Mouse (Mus musculus): Measurements from ENCODE around the gene Mzf1. TPM values are rescaled to one million over a fixed set of nuclear protein-coding genes. Genes with fewer than 3 reads are reported as not detected.

The Mzf1 gene
- polyA plus RNA-seq, 1 experiment: 3.7 TPM

GRCm38 (mm10) chr7:13034148-13034977, 20.2 kb downstream of the Mzf1 start, which contains the start of gene Chmp2a:
Gene Chmp2a, minus strand, starts transcription at chr7:13034807.
- no peak for DNase-seq (ENCODE audit: low read depth)

DNA sequence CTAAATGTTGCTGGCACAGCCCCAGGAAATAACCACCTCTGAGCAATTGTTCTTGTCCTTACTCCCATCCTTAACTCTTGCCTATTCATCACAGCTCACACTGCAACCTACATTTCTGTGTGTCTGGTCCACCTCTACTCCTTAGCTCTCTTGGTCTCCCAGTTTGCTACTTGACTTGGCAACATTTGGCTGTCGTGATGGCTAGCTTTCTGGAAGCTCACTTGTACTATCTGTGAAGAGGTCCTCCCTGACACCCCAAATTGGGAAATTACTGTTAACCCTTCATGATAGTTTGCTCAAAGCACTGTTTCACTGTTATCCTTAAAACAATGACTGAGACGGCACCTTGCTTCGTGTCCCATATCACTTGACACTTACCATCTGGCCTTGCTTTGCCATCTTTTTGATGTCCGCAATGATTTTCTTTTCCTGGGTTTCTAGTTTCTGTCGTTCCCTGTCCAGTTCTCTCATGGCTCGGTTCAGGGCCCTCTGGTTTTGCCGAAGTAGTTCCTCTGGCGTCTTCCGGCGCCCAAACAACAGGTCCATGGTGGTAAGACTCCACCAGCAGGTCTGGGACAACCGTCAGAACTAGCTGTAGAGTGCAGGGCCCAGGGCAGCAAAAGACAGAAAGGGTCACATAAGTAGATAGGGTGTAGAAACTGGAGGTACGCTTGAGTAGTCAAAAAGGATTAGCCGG, 21.0 kb downstream of the Mzf1 start:
- no peak for DNase-seq (ENCODE audit: low read depth)

GRCm38 (mm10) chr7:13032541-13032940, 22.0 kb downstream of the Mzf1 start:
- no peak for DNase-seq (ENCODE audit: low read depth)

DNA sequence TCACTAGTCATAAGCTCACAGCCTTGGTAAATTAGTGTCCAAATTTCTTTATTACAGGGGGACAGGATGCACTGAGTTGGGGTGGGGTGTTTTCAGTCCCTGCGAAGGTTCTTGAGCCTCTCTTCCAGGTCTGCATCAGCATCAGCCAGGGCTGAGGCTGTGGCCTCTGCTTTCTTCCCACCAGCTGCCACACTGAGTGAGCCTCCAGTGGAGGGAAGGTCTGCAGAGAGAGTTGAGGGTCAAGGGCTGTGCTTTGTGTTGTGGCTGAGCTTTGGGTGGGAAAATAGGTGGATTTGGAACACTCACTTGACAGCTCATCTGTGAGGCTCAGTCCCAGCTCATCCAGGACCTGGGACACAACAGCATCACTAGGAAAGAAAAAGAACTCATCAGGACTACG, 22.6 kb downstream of the Mzf1 start:
- DNase-seq (ENCODE audit: low read depth): no peak

- no peak for DNase-seq (ENCODE audit: low read depth)
These were observed 23.5 kb downstream of the Mzf1 start for GRCm38 (mm10) chr7:13031069-13031468.

GRCm38 (mm10) chr7:13028986-13029385, 25.6 kb downstream of the Mzf1 start:
- DNase-seq (ENCODE audit: low read depth): no peak

GRCm38 (mm10) chr7:13025511-13026112, 29.0 kb downstream of the Mzf1 start:
- DNase-seq (ENCODE audit: low read depth): no peak

DNA sequence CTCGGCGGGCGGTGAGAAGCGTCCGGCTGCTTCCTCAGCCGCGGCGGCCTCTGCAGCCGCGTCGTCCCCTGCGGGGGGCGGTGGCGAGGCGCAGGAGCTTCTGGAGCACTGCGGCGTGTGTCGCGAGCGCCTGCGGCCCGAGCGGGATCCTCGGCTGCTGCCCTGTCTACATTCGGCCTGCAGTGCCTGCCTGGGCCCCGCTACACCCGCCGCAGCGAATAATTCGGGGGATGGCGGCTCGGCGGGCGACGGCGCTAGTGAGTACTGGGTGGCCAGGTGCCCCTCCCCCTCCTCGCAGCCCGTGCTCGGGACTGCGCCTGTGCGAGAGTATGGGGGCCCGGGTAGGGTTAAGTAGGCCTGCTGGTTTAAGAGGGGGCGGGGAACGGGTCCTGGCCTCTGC, 29.8 kb downstream of the Mzf1 start:
- no peak for DNase-seq (ENCODE audit: low read depth)

DNA sequence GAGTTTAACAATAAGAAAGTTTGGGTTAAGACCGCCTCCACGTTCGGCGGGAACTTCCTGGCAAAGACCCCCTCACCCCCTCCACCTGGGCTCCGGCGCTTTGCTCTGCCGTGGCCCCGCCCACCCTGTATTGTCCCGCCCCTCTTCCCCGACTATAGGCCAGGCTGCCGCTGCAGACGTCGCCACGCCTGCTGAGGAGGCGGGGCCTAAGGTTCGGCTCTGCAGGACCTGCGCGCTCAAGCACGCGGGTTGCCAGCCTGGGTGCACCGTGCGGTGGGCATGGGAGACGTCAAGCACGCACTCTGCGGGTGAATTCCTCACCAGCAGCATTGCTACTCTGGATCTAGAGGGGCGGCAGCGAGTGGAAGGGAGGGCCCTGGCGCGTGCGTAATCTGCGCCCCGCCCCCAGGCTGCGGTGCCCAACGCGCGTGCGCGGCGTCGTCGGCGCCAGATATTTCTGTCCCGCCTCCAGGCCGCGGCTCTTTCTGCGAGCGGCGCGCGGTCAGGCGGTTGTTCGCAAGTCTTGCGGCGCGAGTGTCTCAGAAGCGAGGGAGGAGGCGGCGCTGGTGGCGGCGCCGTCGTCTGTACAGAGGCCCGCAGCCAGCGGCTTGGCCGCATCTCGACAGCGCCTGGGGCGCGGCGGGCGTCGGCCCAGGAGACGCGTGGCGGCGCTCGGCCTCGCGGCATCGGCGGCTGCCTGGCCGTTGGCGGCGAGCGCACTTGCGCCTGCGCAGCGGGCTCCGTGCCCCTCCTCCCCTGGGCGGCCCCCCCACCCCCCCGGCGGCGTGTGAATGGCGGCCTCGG, 30.4 kb downstream of the Mzf1 start:
- DNase-seq (ENCODE audit: low read depth): no peak

DNA sequence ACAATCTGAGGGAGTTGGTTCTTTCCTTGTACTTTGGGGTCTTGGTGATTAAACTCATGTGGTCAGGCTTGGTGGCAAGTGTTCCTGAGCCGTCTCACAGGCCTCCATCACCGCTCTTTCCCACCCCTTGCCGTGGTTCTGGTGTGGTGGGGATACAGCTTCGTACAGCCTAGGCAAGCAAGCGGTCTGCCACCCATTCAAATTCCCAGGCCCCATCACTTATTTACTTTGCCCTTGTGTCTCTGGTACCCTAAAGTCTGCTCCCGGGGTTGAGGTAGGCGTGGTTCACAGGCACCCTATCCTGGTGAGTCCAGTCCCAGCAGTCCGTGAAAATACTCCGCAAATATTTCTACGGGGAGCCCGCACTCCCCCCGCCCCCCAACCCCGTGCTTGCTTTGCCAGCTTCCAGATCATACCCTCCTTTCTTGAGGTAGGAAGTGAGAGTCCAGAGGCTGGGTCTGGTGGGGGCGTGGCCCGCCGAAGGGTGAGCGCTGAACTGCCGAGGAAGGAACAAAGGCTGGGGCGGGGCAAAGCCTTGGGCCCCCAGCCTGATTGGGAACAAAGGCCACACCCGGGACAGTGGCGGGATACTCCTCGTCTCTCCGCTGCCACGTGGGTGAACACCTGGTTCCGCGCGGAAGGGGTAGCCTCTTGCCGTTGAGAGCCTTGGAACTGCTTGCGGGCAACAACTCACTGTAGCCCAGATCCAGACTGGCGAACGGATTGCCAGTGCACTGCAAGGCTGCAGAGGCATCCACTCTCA, 31.6 kb downstream of the Mzf1 start:
- DNase-seq (ENCODE audit: low read depth): no peak

DNA sequence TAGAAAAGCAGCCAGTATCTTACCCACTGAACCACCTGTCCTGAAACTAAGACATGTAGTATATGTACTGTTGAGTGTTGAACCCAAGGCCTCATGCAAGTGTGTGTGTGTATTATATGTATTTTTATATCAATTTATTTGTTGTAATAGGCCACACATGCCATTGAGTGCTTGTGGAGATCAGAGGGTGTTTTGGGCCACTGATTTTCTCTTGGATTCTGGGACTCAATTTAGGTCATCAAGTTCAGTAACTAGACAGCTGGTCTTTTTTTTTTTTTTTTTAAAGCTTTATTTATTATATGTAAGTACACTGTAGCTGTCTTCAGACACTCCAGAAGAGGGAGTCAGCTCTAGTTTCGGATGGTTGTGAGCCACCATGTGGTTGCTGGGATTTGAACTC, 39.3 kb downstream of the Mzf1 start:
- DNase-seq (ENCODE audit: low read depth): no peak

DNA sequence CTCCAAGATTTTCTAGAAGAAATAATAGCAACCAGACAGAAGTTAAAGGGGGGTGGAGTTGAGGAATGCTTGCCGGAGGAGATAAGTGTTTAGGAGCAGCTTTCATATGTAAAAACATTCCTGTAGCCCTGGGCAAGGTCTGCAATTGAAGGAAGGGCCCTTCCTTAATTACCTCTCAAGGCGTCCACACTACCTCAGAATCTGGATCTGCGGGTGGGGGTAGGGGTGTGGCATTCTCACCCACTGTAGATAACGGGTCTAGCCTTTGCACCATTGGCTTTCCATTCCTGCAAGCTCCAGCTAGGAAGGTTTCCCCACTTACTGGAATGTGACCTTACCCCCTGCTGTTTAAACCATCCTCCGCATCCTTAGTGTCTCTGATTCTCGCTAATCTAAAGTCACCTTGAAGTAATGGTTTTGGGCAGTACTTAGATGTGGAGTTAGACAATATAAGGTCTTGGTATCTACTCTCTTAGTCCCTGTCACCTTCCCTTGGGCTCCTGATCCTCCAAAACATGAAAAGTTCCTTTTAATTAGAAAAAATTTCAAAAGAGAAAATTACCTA, 40.2 kb downstream of the Mzf1 start:
- no peak for DNase-seq (ENCODE audit: low read depth)

DNA sequence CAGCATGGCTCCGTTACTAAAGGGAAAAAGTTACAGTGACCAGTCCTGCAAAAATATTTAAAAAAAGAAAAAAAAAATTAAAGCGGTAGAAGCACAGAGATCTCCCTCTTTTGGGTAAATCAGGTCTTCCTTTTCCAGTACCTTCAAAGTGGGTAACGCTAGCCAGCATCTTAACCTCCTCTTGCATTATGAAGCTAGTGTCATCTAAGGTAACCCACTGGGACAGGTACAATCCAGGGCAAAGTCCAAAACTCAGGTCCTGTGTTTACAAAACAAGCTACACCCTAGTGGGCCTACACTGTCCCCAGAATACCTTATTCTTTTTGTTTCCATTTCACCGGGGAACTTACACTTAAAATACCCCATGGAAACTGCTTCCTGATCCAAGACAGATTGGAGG, 40.9 kb downstream of the Mzf1 start:
- no peak for DNase-seq (ENCODE audit: low read depth)

DNA sequence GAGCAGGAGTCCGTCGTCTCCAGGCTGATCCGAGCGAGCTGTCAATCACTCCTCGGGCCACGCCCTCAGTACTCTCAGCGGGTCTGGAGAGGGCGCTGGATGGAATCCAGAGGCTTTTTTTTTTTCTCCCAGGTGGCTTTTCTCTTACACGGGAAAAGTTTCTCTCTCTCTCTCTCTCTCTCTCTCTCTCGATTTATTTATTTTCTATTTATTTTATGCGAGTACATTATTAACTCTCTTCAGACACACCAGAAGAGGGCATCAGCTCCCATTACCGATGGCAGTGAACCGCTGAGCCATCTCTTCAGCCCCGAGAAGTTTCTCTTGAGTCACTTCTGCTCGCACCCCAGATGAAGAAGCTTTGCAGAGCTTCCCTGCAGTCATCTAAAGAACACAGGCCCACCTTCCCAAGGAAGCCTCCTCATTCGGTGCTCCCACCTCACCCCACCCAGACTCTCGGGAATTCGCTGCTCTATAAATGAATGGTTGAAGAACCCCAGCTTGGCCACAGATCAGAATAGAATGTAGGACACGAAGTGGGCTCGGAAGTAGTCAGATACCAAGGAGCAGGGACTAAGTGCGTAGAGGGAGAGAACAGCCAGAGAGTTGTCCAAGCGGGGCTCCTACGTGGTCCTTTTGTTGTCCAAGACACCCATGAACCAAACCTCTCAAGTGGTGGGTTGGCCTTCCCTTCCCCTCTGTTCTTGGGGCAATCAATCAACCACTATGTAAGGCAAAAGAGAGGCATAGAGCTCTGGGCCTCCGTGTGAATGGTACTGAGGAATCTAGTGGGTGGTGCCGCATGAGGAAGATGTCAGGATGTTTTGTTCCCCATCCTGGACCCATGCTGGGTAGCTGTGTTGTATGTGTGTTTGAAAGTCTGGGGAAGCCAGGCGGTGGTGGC, 44.3 kb downstream of the Mzf1 start, which contains the start of gene Zbtb45:
Gene Zbtb45 (minus strand): TSS at position 30 of the 904 bp plus-strand sequence.
- no peak for DNase-seq (ENCODE audit: low read depth)

- no peak for DNase-seq (ENCODE audit: low read depth)
These were observed 45.2 kb downstream of the Mzf1 start for GRCm38 (mm10) chr7:13009143-13010004.

- DNase-seq (ENCODE audit: low read depth): no peak
These were observed 47.0 kb downstream of the Mzf1 start for GRCm38 (mm10) chr7:13007341-13008092.

- no peak for DNase-seq (ENCODE audit: low read depth)
These were observed 48.0 kb downstream of the Mzf1 start for GRCm38 (mm10) chr7:13006531-13006930.

- no peak for DNase-seq (ENCODE audit: low read depth)
These were observed 48.6 kb downstream of the Mzf1 start for GRCm38 (mm10) chr7:13006011-13006410.
